Mouse (Mus musculus): ENCODE data around the gene Zcwpw1. TPM values are rescaled to one million over a fixed set of nuclear protein-coding genes. Genes with fewer than 3 reads are reported as not detected.

The Zcwpw1 gene
- total RNA-seq, 1 experiment from 2014 or later: 5.5 TPM

GRCm38 (mm10) chr5:137751988-137752387 is 35.6 kb upstream of the Zcwpw1 start:
- no peak for ATAC-seq (replicated peaks; ENCODE audit: insufficient number of reproducible peaks, low FRiP score, low TSS enrichment, poor library complexity, severe bottlenecking)

- ATAC-seq (replicated peaks; ENCODE audit: insufficient number of reproducible peaks, low FRiP score, low TSS enrichment, poor library complexity, severe bottlenecking): no peak
Measured at GRCm38 (mm10) chr5:137753111-137753832, 34.3 kb upstream of the Zcwpw1 start.

DNA sequence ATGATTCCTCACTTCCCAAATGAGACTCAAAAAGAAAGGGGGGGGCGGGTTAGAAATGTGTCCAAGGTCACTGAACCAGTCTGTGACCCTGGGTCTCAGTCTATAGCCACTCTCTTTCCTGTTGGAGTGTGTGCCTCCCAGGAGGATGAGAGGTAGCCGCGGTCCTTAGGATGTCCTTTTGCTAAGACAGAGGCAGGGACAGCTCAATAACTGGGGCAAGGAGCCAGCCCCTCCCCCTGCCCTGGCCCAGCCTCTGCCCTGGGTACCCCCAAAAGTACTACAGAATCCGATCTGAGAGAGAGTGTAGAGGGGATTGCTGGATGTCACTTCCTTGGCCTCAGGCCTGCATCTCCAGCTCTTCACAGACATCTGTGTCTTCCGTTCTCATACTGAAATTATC is 32.2 kb upstream of the Zcwpw1 start:
- ATAC-seq (replicated peaks; ENCODE audit: insufficient number of reproducible peaks, low FRiP score, low TSS enrichment, poor library complexity, severe bottlenecking): no peak

- no peak for ATAC-seq (replicated peaks; ENCODE audit: insufficient number of reproducible peaks, low FRiP score, low TSS enrichment, poor library complexity, severe bottlenecking)
Measured at GRCm38 (mm10) chr5:137756106-137756505, 31.5 kb upstream of the Zcwpw1 start.

DNA sequence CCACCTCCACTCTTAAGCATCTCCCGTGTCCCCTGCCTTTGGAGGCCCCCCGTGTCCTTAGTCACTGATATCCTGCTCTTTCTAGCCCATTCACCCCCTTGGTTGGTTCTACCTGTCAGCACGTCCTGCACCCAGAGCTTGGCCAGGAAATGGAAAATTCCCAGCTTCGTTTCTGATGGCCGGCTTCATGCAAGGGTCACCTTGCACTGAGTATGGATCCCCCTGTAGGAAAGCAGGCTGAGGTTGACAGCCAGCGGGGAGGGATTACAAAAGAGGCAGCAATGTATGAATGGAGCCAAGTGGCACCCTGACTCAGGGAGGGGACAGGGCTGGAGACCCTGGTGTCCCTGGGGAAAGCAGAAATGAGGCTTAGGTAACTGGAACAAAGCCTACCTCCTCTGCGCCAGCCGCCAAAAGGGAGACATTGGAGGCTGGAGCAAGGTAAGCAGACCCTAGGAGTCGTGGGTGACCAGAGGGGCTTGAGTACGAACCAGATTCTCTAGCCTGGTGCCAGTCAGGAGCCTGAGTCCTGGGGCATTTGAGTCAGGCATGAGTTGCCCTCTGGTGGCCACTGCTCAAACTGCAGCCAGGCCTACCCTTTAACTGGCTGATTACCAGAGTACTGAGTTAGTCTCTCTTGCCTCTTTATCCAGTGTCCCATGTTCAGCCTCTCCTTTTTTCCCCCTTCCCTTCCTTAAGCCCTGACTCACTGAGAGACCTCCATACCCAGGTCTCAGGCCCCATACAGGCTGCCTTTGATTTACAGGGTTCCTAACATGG is 30.5 kb upstream of the Zcwpw1 start:
- ATAC-seq (replicated peaks; ENCODE audit: insufficient number of reproducible peaks, low FRiP score, low TSS enrichment, poor library complexity, severe bottlenecking): peak; percentile 74

GRCm38 (mm10) chr5:137757887-137758286 is 29.7 kb upstream of the Zcwpw1 start:
- no peak for ATAC-seq (replicated peaks; ENCODE audit: insufficient number of reproducible peaks, low FRiP score, low TSS enrichment, poor library complexity, severe bottlenecking)

DNA sequence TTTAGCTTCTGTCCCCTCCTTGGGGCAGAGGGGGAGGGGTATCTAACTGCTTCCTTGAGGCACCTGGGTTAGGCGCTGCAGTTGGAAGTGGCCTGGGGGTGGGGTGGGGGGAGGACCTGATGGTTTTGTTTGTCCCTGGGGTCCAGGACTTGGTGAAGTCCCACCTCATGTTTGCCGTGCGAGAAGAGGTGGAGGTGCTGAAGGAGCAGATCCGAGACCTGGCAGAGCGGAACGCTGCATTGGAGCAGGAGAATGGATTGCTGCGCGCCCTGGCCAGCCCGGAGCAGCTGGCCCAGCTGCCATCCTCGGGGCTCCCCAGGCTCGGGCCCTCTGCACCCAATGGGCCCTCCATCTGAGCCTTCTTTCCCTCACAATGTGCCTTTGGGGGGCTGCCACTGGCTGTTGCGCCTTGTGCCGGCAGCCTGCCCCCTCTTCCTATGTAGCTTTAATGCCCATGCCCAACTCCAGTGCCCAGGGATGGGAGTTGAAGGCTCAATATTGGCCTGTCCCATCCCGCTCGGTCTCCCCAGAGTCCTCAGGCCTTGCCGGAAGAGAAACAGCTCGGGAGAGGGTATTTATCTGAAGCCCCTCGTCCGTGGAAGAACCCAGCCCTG is 28.6 kb upstream of the Zcwpw1 start:
- no peak for ATAC-seq (replicated peaks; ENCODE audit: insufficient number of reproducible peaks, low FRiP score, low TSS enrichment, poor library complexity, severe bottlenecking)

DNA sequence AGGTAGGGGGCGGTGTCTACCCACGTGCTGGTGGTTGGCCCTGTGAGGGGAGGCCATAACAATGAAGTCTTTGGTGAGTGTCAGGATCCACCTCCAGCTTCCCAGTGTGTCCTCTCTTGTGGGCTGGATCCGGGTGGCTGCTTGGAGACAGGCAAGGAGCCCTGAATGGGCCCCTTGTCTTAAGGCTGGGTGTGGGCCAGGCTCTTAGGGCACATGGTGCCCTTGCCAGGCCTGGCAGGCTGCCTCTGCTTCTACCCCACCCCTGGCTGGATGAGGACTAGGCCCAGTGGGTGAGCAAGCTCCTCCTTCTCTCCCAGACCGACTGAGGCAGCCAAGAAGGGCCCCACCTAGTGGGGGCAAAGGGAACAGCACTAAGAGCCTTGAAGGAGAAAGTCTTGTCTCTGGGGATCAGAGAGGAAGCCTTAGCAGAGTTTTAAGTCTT is 27.6 kb upstream of the Zcwpw1 start:
- ATAC-seq (replicated peaks; ENCODE audit: insufficient number of reproducible peaks, low FRiP score, low TSS enrichment, poor library complexity, severe bottlenecking): peak; percentile 62

DNA sequence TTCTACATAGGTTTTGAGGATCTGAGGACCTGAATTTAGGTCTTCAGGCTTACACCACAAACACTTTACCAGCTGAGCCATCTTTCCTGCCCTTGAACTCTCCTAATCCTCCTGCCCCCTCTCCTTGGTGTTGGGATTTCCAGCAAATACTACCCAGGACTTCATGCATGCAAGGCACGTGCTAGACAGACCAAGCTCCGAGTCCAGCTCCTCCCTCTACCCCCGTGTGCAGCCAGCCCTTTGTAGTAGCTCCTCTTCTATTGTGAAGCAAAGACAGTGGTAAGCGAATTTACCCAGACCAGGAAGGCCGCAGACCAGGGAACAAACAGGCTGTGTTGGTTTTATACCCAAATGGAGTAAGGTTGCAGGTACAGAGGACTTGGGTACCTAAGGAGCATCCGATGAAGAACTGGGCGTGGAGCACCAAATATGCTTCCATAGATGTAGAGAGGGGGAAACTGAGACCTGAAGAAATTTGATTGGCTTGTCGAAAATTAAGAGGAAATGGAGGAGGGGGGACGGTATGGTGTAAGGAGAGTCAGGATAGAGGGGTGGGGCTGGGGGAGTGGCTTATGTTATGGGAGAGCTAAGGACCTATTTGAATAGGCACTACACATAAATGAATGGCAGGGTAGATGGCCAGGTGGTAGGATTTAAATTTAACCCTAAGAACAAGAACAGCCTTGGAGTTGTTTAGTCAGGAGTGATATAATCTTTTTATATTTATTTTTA is 22.8 kb upstream of the Zcwpw1 start:
- no peak for ATAC-seq (replicated peaks; ENCODE audit: insufficient number of reproducible peaks, low FRiP score, low TSS enrichment, poor library complexity, severe bottlenecking)

DNA sequence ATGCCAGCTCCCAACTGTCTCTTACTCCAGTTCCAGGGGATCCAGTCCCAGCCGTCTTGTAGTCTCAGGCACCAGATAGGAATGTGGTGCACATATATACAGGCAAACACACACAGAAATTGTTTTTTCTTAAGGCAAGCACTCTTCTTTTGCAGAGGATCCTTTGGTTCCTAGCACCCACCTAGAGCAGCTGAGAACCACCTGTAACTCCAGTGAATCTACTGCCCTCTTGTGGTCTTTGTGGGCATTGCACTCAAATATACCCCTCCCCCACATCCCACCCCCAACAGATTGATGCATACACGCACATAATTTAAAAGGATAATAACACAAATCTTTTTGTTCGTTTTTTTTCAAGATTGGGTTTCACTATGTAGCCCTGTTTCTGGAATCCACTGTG is 21.3 kb upstream of the Zcwpw1 start:
- ATAC-seq (replicated peaks; ENCODE audit: insufficient number of reproducible peaks, low FRiP score, low TSS enrichment, poor library complexity, severe bottlenecking): no peak

DNA sequence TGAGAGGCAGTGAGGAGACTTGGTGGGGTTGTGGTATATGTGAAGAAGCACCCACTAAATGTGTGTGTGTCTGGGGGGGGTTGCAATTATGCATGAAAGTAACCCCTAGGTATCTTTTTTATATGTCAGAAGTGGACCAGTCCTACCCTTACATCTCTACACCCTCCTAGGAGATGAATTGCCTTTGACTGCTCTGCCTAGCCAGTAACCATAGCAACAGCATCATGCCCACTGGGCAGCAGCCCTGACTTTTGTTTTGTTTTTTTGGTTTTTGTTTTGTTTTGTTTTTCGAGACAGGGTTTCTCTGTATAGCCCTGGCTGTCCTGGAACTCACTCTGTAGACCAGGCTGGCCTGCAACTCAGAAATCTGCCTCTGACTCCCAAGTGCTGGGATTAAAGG is 19.1 kb upstream of the Zcwpw1 start:
- ATAC-seq (replicated peaks; ENCODE audit: insufficient number of reproducible peaks, low FRiP score, low TSS enrichment, poor library complexity, severe bottlenecking): no peak

GRCm38 (mm10) chr5:137770709-137771108 is 16.9 kb upstream of the Zcwpw1 start:
- peak; percentile 73 for ATAC-seq (replicated peaks; ENCODE audit: insufficient number of reproducible peaks, low FRiP score, low TSS enrichment, poor library complexity, severe bottlenecking)

GRCm38 (mm10) chr5:137772755-137773154 is 14.8 kb upstream of the Zcwpw1 start:
- ATAC-seq (replicated peaks; ENCODE audit: insufficient number of reproducible peaks, low FRiP score, low TSS enrichment, poor library complexity, severe bottlenecking): no peak

DNA sequence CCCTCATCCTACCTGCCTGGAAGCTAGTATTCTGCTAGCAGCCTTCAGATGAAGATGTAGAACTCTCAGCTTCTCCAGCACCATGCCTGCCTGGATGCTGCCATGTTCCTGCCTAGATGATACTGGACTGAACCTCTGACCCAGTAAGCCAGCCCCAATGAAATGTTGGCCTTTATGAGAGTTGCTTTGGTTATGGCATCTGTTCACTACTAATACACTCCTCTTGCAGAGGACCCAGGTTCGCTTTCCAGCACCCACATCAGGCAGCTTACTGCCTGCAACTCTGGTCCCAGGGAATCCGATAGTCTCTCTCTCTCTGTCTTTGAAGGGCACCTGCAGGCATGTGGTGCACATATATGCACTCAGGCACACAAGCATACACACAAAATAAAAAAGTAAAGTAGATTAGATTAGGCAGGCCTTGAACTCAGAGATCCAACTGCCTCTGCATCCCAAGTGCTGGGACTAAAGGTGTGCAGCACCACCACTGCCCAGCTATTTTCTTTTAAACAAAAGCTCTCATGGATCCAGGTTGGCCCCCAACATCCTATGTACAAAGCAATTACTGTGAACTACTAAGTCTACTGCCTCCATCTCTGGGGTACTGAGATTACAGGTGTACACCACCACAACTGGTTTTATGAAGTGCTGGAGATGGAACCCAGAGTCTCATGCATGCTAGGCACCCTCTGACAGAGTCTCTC is 11.9 kb upstream of the Zcwpw1 start:
- ATAC-seq (replicated peaks; ENCODE audit: insufficient number of reproducible peaks, low FRiP score, low TSS enrichment, poor library complexity, severe bottlenecking): no peak

DNA sequence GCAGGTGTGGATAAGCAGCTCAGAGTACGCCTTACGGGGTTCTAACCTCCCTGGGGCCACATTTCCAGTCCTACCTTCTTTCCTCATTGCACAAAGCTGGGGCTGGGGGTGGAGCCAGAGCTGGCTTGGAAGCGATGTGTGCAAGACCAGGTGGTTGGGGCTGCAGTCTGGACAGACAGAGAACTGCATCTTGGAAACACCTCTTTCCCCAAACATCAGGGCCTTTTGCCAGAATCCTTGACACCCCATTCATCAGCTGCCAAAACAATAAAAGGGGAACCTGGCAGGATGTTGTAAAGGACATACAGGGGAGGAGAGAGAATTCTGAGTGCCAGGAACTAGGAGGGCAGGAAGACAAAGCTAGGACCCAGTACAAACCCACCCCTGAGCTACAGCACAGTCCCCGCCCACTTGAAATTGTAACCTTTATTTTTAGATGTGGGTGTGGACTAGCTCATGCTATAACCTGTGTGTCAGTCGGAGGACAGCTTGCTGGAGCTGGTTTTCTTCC is 11.1 kb upstream of the Zcwpw1 start:
- peak; percentile 51 for ATAC-seq (replicated peaks; ENCODE audit: insufficient number of reproducible peaks, low FRiP score, low TSS enrichment, poor library complexity, severe bottlenecking)

DNA sequence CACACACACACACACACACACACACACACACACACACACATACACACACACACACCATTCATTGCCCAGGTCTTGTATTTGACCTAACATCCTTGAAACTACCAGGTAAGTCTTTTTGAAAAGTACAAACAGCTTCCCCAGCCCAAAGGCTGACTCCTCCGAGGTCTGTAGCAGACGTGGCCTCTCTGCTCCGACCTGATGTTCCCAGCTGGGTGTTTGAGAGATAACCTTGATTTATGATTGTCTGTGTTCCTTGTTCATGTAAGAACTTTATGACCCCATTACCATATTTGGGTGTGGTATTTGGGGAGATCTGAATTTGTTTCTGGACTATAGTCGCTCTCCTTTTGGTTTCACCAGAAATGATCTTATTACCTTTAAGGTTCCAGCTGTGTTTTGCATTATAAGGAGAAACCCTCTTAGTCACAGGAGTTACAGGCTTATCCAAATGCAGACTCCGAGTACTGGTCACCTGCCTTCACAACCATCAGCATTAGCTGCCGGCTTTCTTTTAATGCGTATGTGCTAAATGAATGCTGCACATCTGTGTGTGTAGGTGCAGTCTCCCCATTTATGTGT is 10.2 kb upstream of the Zcwpw1 start:
- ATAC-seq (replicated peaks; ENCODE audit: insufficient number of reproducible peaks, low FRiP score, low TSS enrichment, poor library complexity, severe bottlenecking): no peak

DNA sequence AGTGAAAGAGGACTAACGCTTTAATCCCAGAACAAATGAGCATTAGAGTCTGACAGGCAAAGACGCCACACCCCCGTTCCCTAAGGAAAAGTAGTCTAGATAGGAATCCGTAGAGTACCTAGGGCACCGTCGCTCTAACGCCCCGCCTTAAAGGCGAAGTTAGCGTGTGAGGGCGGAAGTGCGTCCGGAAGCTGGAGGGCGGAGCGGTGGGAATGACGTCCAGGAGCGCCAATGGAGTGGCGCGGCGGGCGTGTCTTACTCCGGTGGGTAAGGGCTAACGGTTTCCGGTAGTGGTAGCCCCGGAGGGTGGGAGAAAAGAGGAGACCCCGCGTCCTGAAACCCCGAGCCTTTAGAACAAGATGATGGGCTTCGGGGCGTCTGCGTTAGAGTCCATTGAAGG is 9.0 kb upstream of the Zcwpw1 start, which contains the start of gene Ppp1r35:
Gene Ppp1r35, plus strand, starts transcription at position 215 of the 400 bp plus-strand sequence.
- ATAC-seq (replicated peaks; ENCODE audit: insufficient number of reproducible peaks, low FRiP score, low TSS enrichment, poor library complexity, severe bottlenecking): peak; percentile 87
